Mouse (Mus musculus) urinary bladder, postnatal 4 days (tissue): ENCODE measurements at regions not wholly inside any gene's neighbourhood (a gene's known extent, or its start where the extent isn't known, plus 50 kb on each side); places are given as distances from the start of the nearest gene placed in this dataset.

ENCODE experiments used
- DNase-seq, 2 experiments: peaks; one replicate each; pipeline ENCODE4 v3.0.0; 2021 to 2022; ENCODE audit warnings: low spot score in 2 of 2

GRCm38 (mm10) chr3:147180711-147181110 lies 328.5 kb downstream of the Ttll7 start:
- no peak for DNase-seq

DNA sequence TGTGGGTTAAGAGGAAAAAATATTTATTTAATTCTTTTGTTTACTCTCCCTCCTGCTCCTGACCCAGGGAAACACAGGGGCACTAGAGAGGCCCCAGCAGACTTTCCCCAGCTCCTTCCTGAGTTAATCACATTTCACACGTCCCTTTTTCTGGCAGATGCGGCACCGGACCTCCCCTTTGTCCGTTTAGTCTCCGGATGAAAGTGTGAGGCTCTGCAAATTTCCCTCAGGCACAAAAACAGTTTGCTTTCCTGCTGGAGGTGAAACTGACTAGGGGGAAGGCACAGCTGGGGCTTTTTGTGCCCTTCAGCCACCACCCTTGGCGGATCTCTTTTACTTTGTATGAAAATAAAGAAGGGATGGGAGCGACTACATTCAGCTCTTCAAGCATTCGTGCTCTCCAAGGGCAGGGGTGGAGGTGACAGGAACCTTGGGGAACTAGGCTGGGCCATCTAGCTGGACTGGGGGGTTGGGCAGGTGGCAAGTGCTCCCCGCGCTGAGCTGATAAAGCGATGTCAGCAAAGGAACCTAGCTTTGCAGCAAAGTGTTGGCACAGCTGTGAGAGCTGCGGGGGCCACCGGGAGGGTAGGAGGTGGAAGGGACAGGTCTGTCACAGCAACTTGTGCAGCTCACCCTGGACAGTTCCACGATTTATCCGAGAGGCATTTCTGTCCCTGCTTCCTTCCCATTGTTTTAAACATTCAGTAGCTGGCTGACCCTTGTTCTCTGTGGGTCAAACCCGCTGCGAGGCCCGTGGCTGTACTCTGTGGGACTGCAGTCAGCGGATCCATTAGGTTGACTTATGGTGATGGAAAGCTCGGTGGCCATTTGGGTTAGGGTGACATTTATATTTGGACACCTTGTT lies 329.6 kb downstream of the Ttll7 start:
- DNase-seq, result no peak

GRCm38 (mm10) chr3:147182366-147182875 lies 330.3 kb downstream of the Ttll7 start:
- no peak for DNase-seq

DNA sequence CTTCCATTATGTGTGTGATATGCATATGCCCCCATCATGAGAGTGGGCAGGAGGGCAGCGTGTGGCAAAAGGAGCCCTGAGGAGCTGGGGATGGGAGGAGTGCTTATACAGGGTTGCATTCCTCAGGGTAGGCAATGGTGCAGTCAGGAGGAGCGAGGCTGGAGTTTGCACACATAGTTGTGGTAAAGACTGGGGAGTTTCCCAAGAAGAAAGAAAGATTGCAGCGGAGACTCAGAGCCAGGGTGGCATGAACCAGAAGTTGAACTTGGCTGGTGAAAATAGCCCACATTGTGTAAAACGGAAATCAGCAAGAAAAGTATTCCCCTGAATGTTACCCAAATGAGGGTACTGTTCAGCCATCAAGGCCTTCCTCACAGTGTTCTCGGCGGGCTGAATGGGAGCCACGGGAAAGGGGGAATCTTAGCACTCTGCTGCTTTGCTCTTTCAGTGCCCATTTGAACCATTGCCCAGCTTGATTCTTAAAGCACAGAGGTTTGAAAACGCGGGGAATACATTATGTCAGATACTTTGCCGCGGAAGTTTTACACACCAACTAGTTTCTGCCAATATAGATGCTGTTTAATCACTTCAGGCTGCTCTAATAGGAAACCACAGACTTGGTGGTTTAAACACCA lies 331.6 kb downstream of the Ttll7 start:
- no peak for DNase-seq

GRCm38 (mm10) chr3:147189737-147190136 lies 337.6 kb downstream of the Ttll7 start:
- DNase-seq, result no peak

DNA sequence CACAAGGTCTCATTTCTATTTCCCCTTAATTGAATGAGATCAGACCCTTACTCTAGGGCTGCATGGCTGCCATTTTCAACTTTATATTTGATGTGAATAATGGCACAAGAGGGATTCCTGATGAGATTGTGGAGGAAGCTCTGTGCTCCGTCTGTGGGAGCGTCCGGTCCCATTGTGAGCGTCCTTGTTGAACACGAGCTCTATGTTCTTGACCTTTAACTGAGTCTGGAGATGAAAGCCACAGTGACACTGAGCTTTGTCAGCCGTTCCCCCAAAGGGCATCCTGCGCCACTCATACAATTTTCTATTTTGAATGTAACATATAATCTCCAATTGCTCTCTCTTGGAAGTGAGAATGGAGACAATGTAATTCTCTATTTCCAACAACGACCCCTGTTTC lies 344.5 kb downstream of the Ttll7 start:
- DNase-seq, result no peak

- no peak for DNase-seq
Measured at GRCm38 (mm10) chr3:147197215-147197614, 345.0 kb downstream of the Ttll7 start.

DNA sequence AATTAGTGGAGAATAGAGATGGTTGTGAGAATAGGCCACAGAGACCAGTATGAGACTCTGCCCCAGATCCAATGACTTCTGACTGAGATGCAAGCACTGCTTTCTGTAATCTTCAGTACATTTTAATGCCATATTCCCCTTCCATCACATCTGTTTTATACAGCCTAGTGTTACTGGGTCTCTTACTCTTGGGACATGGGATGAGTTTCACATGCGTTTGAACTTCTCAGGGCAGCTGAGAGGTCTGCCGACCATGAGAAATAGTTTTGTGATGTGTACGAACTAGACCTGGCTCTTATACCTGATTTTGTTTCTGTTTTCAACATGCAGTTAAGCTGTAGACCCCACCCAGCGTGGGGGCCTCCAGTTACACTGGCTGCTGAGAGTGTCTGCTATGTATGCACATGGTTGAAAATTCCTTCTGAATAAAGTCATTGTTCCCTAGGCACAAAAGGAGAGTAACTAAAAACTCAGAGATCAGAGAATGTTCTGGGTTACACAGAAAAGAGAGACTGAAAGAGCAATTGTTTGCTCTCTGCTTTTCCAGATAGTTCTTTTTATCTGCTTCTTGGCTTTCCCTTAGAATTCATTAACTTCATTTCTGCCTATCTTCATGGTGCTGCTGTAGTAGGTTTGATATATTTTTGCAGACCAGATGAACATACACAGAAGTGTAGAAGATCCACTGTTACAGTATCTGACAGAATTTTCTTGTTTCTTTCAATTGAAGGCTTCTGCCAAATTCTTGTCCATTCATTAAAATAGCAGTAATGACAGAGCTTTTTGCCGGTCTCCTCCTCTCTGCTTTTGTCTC lies 359.2 kb downstream of the Ttll7 start:
- no peak for DNase-seq

DNA sequence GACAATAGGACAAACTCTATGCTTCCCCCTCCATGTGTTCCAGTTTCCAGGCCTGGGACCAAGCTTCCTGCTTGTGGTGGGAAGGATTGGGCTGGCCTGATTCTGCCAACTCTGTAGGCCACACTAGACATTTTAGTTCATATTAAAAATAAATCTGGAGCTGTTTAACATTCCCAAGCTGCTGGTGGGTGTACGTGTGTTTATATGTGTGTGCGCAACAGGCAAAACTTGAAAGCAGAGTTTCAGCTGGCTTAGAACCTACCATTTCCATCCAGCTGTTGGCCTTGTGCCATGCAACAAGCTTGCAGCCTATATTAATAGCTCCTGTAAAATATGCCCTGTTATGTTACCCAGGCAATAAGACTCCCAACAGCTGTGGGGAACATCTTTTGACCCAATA lies 376.5 kb downstream of the Ttll7 start:
- no peak for DNase-seq

- no peak for DNase-seq
Measured at GRCm38 (mm10) chr3:147230594-147230993, 378.4 kb downstream of the Ttll7 start.

- no peak for DNase-seq
Measured at GRCm38 (mm10) chr3:147238398-147238797, 386.2 kb downstream of the Ttll7 start.

GRCm38 (mm10) chr3:147240651-147241050 lies 388.5 kb downstream of the Ttll7 start:
- DNase-seq, result no peak

- DNase-seq, result no peak
Measured at GRCm38 (mm10) chr3:147244911-147245430, 392.8 kb downstream of the Ttll7 start.

- no peak for DNase-seq
Measured at GRCm38 (mm10) chr3:147246141-147246540, 394.0 kb downstream of the Ttll7 start.

- no peak for DNase-seq
Measured at GRCm38 (mm10) chr3:147249466-147249865, 397.3 kb downstream of the Ttll7 start.

GRCm38 (mm10) chr3:147249906-147250305 lies 397.7 kb downstream of the Ttll7 start:
- DNase-seq, result no peak

DNA sequence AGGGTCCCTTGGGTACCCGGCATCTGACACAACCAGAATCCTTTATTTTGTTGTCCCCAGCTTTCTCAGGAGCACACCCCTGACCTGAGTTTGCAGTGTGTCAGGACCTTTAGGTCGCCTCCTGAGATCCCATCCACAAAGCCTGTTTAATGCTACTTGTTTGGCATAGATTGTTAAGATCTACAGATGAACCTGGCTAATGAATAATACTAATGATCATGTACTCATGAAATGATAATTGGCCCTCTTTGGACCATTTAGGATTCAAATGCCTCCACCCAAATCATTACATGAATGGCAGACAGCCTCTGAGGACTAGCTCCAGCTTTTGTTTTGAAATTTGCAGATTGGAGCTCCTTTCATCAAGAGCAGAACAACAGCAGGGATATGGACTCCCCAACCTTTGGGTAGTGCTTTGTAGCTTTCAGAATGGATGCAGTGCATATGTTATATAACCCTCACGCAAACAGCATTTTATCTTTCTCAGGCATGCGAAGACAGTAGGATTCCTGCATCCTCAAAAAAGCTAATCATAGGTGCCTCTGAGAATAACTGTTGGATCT lies 400.1 kb downstream of the Ttll7 start:
- no peak for DNase-seq

- no peak for DNase-seq
Measured at GRCm38 (mm10) chr3:147252812-147253211, 400.6 kb downstream of the Ttll7 start.

DNA sequence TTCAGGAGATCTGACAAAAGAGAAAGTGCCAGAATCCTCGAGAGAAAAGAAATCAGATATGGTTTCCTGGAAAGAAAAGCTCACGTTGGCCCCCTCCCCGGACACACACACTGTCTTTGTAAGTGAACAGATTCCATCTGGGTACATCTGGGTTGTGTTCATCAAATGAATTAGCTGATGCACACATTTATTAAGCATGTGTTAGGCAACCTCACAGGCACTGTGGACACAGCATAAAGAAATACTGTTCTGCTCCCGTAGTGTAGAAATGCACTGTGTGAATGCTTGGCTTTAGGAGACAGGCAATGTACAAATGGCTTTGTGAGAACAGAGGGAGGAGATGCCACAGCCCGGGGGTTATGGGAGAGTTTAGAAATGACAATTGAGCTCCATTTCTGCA lies 402.3 kb downstream of the Ttll7 start:
- DNase-seq, result no peak

DNA sequence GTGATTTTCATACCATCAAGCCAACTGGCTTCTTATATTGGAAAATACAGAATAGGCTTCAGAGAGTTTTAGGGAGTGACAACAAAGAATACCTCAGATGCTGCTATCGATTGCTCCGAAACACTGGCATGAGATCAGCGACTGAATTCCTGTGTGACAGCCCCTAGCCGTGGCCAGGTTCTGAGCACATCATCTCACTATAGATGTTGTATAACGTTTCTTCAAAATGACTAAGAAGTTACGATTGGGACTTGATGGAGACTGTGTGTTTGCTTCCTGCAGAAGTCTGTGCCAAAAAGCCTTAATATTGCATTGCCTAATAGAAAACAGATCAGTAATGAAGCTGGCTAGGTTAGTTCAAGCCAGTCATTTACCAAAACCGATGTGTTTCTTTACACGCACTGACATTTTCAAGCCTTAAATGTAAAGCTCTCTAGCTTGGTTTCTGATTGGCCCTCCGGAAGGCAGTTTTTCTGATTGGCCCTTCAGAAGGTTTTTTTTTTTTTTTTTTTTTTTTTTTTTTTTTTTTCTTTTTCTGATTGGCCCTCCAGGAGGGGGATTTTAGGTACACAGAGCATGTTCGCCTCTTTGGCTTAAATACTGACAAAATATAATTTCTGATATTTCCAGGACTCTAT lies 408.9 kb downstream of the Ttll7 start:
- DNase-seq, result no peak

GRCm38 (mm10) chr3:147266556-147266955 lies 414.4 kb downstream of the Ttll7 start:
- DNase-seq, result no peak
